Mouse (Mus musculus) lung, embryonic 16.5 days (tissue): ENCODE data around the gene Wdr78. TPM values are rescaled to one million over a fixed set of nuclear protein-coding genes. Genes with fewer than 3 reads are reported as not detected.

Experiments
- ATAC-seq: fragments of 200-750 bp; cut with Nextera tagmentation; 2 replicates; pipeline ENCODE4 v1.8.0; 2017; ENCODE audit warnings: low read depth, mild to moderate bottlenecking, moderate library complexity
- H3K27ac ChIP-seq: fragments of 300-500 bp; sonication (generic); 2 replicates; pipeline ENCODE4 v1.5.1; 2014; ENCODE audit warnings: mild to moderate bottlenecking, control low read depth, low read length
- H3K27me3 ChIP-seq: fragments of 300-500 bp; sonication (generic); 2 replicates; pipeline ENCODE4 v1.6.1; 2014; ENCODE audit warnings: low read depth, low read length, mixed read lengths; ENCODE audit not compliant: control insufficient read depth, insufficient read depth
- H3K36me3 ChIP-seq: fragments of 300-500 bp; sonication (generic); 2 replicates; pipeline ENCODE4 v1.6.1; 2014; ENCODE audit warnings: low read length; ENCODE audit not compliant: control insufficient read depth, insufficient read depth
- H3K4me1 ChIP-seq: fragments of 300-500 bp; sonication (generic); replicated peaks from 2 replicates; pipeline ENCODE4 v1.6.1; 2014; ENCODE audit warnings: low read length, mixed read lengths; ENCODE audit not compliant: control insufficient read depth, insufficient read depth
- H3K4me2 ChIP-seq: fragments of 300-500 bp; sonication (generic); 2 replicates; pipeline ENCODE4 v1.6.1; 2014; ENCODE audit warnings: low read depth, low read length, control low read depth
- H3K4me3 ChIP-seq: fragments of 300-500 bp; sonication (generic); 2 replicates; pipeline ENCODE4 v1.5.1; 2014; ENCODE audit warnings: mild to moderate bottlenecking, low read length, control low read depth
- H3K9ac ChIP-seq: fragments of 300-500 bp; sonication (generic); 2 replicates; pipeline ENCODE4 v1.6.1; 2014; ENCODE audit warnings: low read length, control low read depth
- H3K9me3 ChIP-seq: fragments of 300-500 bp; sonication (generic); 2 replicates; pipeline ENCODE4 v1.6.1; 2016; ENCODE audit warnings: low read length; ENCODE audit not compliant: control insufficient read depth
- WGBS: fragments of 180-500 bp; shearing (Covaris S2); extraction: QIAGEN DNeasy Blood & Tissue Kit; methylation state at CpG from one replicate; pipeline ENCODE4 v1.1.7; 2014; 5-methylcytosine and 5-hydroxymethylcytosine counted together
- polyA plus RNA-seq: library from polyadenylated mRNA; unstranded; fragments of >200 nt; fragmentation: Nextera tagmentation; extraction: Ambion mirVana; gene quantifications from 2 replicates; pipeline ENCODE4 v1.2.1, GENCODE M21; 2015

Wdr78 gene
- polyA plus RNA-seq, 1 experiment from 2014 or later = 5.0 TPM

- H3K36me3 ChIP-seq = peaks cover 5% of the 10 kb centered on the region
- 16% methylated on average over 3 of the region's 3 CpGs for WGBS
Observed at GRCm38 (mm10) chr4:103120395-103120794, 6.0 kb upstream of the Wdr78 start.

GRCm38 (mm10) chr4:103120028-103120384 lies 5.7 kb upstream of the Wdr78 start:
- no peak; the same call in 1 of the 2 replicates for ATAC-seq
- no peaks in the 10 kb centered on the region for H3K27me3 ChIP-seq
- H3K36me3 ChIP-seq = peaks cover 5% of the 10 kb centered on the region
- peak overlapping the region; percentile 98 for H3K27ac ChIP-seq
- H3K9me3 ChIP-seq = no peaks in the 10 kb centered on the region
- peak overlapping the region; percentile 96 for H3K9ac ChIP-seq
- H3K4me1 ChIP-seq = peaks cover 25% of the 10 kb centered on the region
- 10% methylated on average over 4 of the region's 4 CpGs for WGBS
- H3K4me3 ChIP-seq = peak overlapping the region; percentile 93
- H3K4me2 ChIP-seq = peak overlapping the region; percentile 74

More at GRCm38 (mm10) chr4:103120395-103120794, 6.0 kb upstream of the Wdr78 start:
- H3K9ac ChIP-seq = peak overlapping the region; percentile 96; the same call in 1 of the 2 replicates
- no peak for ATAC-seq
- 0 out of 2 replicates have a peak overlapping the region, but pooled peaks have one; percentile 98 for H3K27ac ChIP-seq
- peak overlapping the region; percentile 93 for H3K4me3 ChIP-seq
- no peaks in the 10 kb centered on the region for H3K27me3 ChIP-seq
- peak overlapping the region; percentile 74 for H3K4me2 ChIP-seq
- no peaks in the 10 kb centered on the region for H3K9me3 ChIP-seq
- peaks cover 21% of the 10 kb centered on the region for H3K4me1 ChIP-seq

GRCm38 (mm10) chr4:103119229-103120027 lies 5.1 kb upstream of the Wdr78 start:
- Histone ChIP-seq H3K36me3 (peaks cover 5% of the 10 kb centered on the region), H3K9me3 (no peaks in the 10 kb centered on the region), H3K4me3 (peak overlapping the region; percentile 93), H3K27me3 (no peaks in the 10 kb centered on the region), H3K4me2 (peak overlapping the region; percentile 74), H3K9ac (peak overlapping the region; percentile 96), H3K4me1 (peaks cover 25% of the 10 kb centered on the region), H3K27ac (peak overlapping the region; percentile 98)
- ATAC-seq = peak; percentile 76
- WGBS = under 1% methylated on average over 80 of the region's 111 CpGs

- Histone ChIP-seq H3K9me3 (no peaks in the 10 kb centered on the region), H3K27me3 (no peaks in the 10 kb centered on the region), H3K9ac (peak overlapping the region; percentile 96), H3K4me1 (peaks cover 25% of the 10 kb centered on the region), H3K27ac (peak overlapping the region; percentile 98), H3K4me3 (peak overlapping the region; percentile 93), H3K4me2 (peak overlapping the region; percentile 74), H3K36me3 (peaks cover 5% of the 10 kb centered on the region)
- WGBS = under 1% methylated on average over 14 of the region's 15 CpGs
- no peak for ATAC-seq
Observed at GRCm38 (mm10) chr4:103118888-103119228, 4.5 kb upstream of the Wdr78 start.

GRCm38 (mm10) chr4:103113402-103113801 lies 953 bp downstream of the Wdr78 start:
- peaks cover 17% of the 10 kb centered on the region for H3K4me1 ChIP-seq
- peaks cover 5% of the 10 kb centered on the region for H3K36me3 ChIP-seq
- 4% methylated on average over 11 of the region's 11 CpGs for WGBS
- peak overlapping the region; percentile 90 for H3K9ac ChIP-seq
- H3K4me2 ChIP-seq = peak overlapping the region; percentile 57
- H3K9me3 ChIP-seq = no peaks in the 10 kb centered on the region
- H3K27ac ChIP-seq = peak overlapping the region; percentile 99
- ATAC-seq = no peak
- no peaks in the 10 kb centered on the region for H3K27me3 ChIP-seq
- H3K4me3 ChIP-seq = peak overlapping the region; percentile 80

GRCm38 (mm10) chr4:103112651-103113050 lies 1.7 kb downstream of the Wdr78 start:
- H3K36me3 ChIP-seq = peaks cover 5% of the 10 kb centered on the region
- no peak overlapping the region for H3K9ac ChIP-seq
- H3K27ac ChIP-seq = 0 out of 2 replicates have a peak overlapping the region, but pooled peaks have one; percentile 23
- peak; percentile 15; the same call in 1 of the 2 replicates for ATAC-seq
- WGBS = 38% methylated on average over 7 of the region's 7 CpGs
- H3K4me2 ChIP-seq = peak overlapping the region; percentile 57
- no peaks in the 10 kb centered on the region for H3K27me3 ChIP-seq
- peaks cover 17% of the 10 kb centered on the region for H3K4me1 ChIP-seq
- H3K9me3 ChIP-seq = no peaks in the 10 kb centered on the region
- H3K4me3 ChIP-seq = peak overlapping the region; percentile 80

- Histone ChIP-seq H3K36me3 (no peaks in the 10 kb centered on the region), H3K27me3 (no peaks in the 10 kb centered on the region), H3K4me2 (no peak overlapping the region), H3K9me3 (no peaks in the 10 kb centered on the region), H3K4me1 (no peaks in the 10 kb centered on the region), H3K27ac (no peak overlapping the region), H3K9ac (no peak overlapping the region), H3K4me3 (no peak overlapping the region)
- no peak for ATAC-seq
- WGBS = 89% methylated on average over 5 of the region's 5 CpGs
Observed at GRCm38 (mm10) chr4:103098532-103098931, 15.8 kb downstream of the Wdr78 start.

GRCm38 (mm10) chr4:103095921-103096320 lies 18.4 kb downstream of the Wdr78 start:
- H3K9me3 ChIP-seq = no peaks in the 10 kb centered on the region
- no peak overlapping the region for H3K27ac ChIP-seq
- no peak for ATAC-seq
- no peaks in the 10 kb centered on the region for H3K4me1 ChIP-seq
- H3K4me2 ChIP-seq = no peak overlapping the region
- no peak overlapping the region for H3K4me3 ChIP-seq
- H3K27me3 ChIP-seq = no peaks in the 10 kb centered on the region
- H3K9ac ChIP-seq = no peak overlapping the region
- WGBS = 83% methylated on average over 8 of the region's 8 CpGs
- no peaks in the 10 kb centered on the region for H3K36me3 ChIP-seq

- Histone ChIP-seq H3K9ac (no peak overlapping the region), H3K36me3 (no peaks in the 10 kb centered on the region), H3K4me3 (no peak overlapping the region), H3K27ac (no peak overlapping the region), H3K4me1 (no peaks in the 10 kb centered on the region), H3K27me3 (no peaks in the 10 kb centered on the region), H3K4me2 (no peak overlapping the region), H3K9me3 (no peaks in the 10 kb centered on the region)
- WGBS = 93% methylated on average over 5 of the region's 5 CpGs
- no peak for ATAC-seq
Observed at GRCm38 (mm10) chr4:103085237-103085636, 29.1 kb downstream of the Wdr78 start.
